Mouse (Mus musculus) ES-E14 (cell line): ENCODE data around the gene Ccnk. TPM values are rescaled to one million over a fixed set of nuclear protein-coding genes. Genes with fewer than 3 reads are reported as not detected.

Experiments
- DNase-seq: peaks from one replicate; pipeline ENCODE4 v3.0.0-alpha.2; 2013; ENCODE audit warnings: low read depth, low spot score
- H3K27ac ChIP-seq: 2 replicates; pipeline ENCODE4 v1.5.1; 2012; ENCODE audit warnings: low read depth, mild to moderate bottlenecking, low read length, moderate library complexity, mixed read lengths; ENCODE audit not compliant: poor library complexity, insufficient read depth, severe bottlenecking
- H3K36me3 ChIP-seq: 2 replicates; pipeline ENCODE4 v1.6.1; 2012; ENCODE audit warnings: mild to moderate bottlenecking, low read length, moderate library complexity, mixed read lengths; ENCODE audit not compliant: control insufficient read depth, poor library complexity, insufficient read depth, severe bottlenecking
- H3K4me1 ChIP-seq, 2 experiments: fragments of 150-350 bp in 1 of 2; sonication (generic) in 1 of 2; 2 replicates each; pipeline ENCODE4 v1.6.1; 2012; ENCODE audit warnings: low read length in 2 of 2, mild to moderate bottlenecking in 1 of 2, mixed read lengths in 1 of 2; ENCODE audit not compliant: control insufficient read depth in 2 of 2, insufficient read depth in 2 of 2, poor library complexity in 1 of 2
- H3K4me3 ChIP-seq, 2 experiments: fragments of 150-350 bp in 1 of 2; sonication (generic) in 1 of 2; 2 replicates each; pipeline ENCODE4 v1.5.1; 2012; ENCODE audit warnings: low read length in 2 of 2, low read depth in 1 of 2, mild to moderate bottlenecking in 1 of 2, mixed read lengths in 1 of 2; ENCODE audit not compliant: insufficient read depth in 1 of 2, poor library complexity in 1 of 2, severe bottlenecking in 1 of 2
- H3K9ac ChIP-seq: 2 replicates; pipeline ENCODE4 v1.6.1; 2012; ENCODE audit warnings: low read depth, mild to moderate bottlenecking, low read length, mixed read lengths; ENCODE audit not compliant: poor library complexity, insufficient read depth, severe bottlenecking
- H3K9me3 ChIP-seq: fragments of 150-350 bp; sonication (generic); 2 replicates; pipeline ENCODE4 v1.6.1; 2012; ENCODE audit warnings: low read depth, mild to moderate bottlenecking, low read length; ENCODE audit not compliant: control insufficient read depth, insufficient read depth
- CHD2 ChIP-seq: IDR thresholded peaks from 2 replicates; pipeline ENCODE4 v1.6.1; 2014; ENCODE audit warnings: mild to moderate bottlenecking, low read depth, low read length, inconsistent platforms
- HCFC1 ChIP-seq: IDR thresholded peaks from 2 replicates; pipeline ENCODE4 v1.6.1; 2012; ENCODE audit warnings: low read length, inconsistent platforms, borderline replicate concordance; ENCODE audit not compliant: insufficient read depth
- MAFK ChIP-seq: IDR thresholded peaks from 2 replicates; pipeline ENCODE4 v1.6.1; 2014; ENCODE audit warnings: mild to moderate bottlenecking, low read depth, low read length, inconsistent platforms; ENCODE audit not compliant: insufficient read depth
- ZC3H11A ChIP-seq: IDR thresholded peaks from 2 replicates; pipeline ENCODE4 v1.6.1; 2012; ENCODE audit warnings: low read depth, mild to moderate bottlenecking, inconsistent platforms, low read length, borderline replicate concordance
- ZNF384 ChIP-seq: IDR thresholded peaks from 2 replicates; pipeline ENCODE4 v1.6.1; 2012; ENCODE audit warnings: low read depth, low read length, inconsistent platforms
- in situ Hi-C, 2 experiments: fragments of 600-800 bp; cut with MboI; formaldehyde crosslinking; loops; one replicate each; pipeline ENCODE4 v1.15.1; 2025; ENCODE audit warnings: low sequenced_read_pairs in 2 of 2, inconsistent platforms in 1 of 2; ENCODE audit not compliant: unreplicated experiment in 2 of 2
- total RNA-seq: library from RNA; depleted of rRNA; stranded (reverse); fragments of 300-350 nt; gene quantifications from 2 replicates; pipeline ENCODE4 v1.2.3, GENCODE M21; 2012

Gene Ccnk
- total RNA-seq, 1 experiment, result 14.5 TPM

DNA sequence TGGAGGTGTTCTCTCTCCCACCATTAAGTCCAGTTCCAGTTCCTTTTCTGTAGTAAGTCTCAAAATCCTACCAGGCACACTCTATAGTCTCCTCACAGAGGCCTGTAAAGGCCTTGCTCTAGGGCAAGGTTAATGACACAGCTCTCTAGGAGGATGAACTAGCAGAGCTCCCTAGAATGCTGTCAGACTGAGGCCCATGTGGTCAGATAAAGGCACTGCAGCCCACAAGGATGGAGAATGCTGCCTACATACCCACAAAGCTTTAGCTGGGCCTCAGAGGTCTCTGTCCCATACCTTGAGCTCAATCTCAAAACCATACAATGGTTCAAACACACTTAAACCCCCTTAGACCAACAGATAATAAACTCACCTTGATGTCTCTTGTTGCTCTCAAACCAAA, 19.5 kb upstream of the Ccnk start:
- Histone ChIP-seq H3K4me3 (no peak overlapping the region), H3K4me1 (no peaks in the 10 kb centered on the region), H3K9ac (no peak overlapping the region), H3K9me3 (no peaks in the 10 kb centered on the region), H3K27ac (no peak overlapping the region), H3K36me3 (peaks cover 9% of the 10 kb centered on the region)
- TF ChIP-seq ZNF384 (no peak), ZC3H11A (no peak), MAFK (no peak), CHD2 (no peak), HCFC1 (no peak)
- in situ Hi-C loops, result no loop called here
- DNase-seq, result no peak

DNA sequence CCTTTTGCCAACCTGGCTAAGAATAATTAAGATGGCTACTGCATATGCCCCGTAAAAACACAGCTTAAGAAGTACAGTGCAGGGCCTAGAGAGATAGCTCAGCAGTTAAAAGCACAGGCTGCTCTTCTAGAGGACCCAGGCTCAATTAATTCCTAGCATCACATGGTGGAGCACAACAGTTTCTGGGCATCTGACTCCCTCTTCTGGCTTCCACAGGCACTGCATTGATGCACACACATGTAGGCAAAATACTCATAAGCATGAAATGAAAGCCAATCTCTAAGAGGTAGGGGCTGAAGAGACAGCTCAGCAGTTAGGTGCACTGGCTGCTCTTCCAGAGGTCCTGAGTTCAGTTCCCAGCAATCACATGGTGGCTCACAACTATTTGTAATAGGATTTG, 17.3 kb upstream of the Ccnk start:
- in situ Hi-C loops, result no loop called here
- H3K4me1 ChIP-seq, result no peaks in the 10 kb centered on the region
- TF ChIP-seq HCFC1, result no peak
- no peak overlapping the region for H3K9ac ChIP-seq
- H3K36me3 ChIP-seq, result peaks cover 5% of the 10 kb centered on the region
- no peak overlapping the region for H3K27ac ChIP-seq
- DNase-seq, result no peak
- no peak overlapping the region for H3K4me3 ChIP-seq
- no peaks in the 10 kb centered on the region for H3K9me3 ChIP-seq

DNA sequence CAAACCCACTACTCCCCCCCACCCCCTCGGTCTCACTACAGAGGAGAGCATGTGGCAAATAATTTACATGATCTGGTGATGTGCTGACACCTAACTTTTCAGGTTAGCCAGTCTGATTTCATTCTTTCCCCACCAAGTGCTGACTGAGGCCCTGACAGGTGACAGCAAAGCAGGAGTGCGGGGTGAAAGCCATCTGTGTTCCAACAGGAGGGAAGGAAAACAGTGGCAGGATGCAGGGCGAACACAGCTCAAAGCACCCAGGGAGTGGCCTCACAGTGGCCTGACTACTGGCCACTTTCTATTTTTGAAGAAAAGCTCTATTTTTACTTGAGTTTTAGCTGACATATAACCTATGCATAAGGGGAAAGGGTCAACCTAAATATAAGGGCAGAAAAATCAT, 15.7 kb upstream of the Ccnk start:
- TF ChIP-seq CHD2 (no peak), ZNF384 (no peak), HCFC1 (no peak), MAFK (no peak), ZC3H11A (no peak)

DNA sequence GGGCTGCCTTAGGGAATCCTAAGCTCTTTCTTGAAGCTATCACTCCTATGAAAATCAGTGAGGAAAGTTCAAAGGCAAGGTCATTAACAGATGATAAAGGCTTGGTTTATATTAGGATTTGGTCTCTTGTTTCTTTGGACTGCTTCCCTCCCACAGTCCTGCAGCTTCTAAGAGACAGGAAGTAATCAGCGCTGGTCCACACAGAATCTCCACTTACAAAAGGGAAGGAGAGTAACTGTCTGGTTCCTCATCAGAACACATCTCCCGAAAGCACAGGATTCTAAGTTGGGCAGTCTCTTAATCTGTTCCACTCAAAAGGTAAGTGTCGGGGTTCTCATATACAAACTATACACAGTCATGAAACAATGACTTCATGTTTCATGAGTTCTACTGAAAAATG, 10.5 kb upstream of the Ccnk start:
- TF ChIP-seq HCFC1, result no peak
- TF ChIP-seq ZNF384, result no peak
- no peak overlapping the region for H3K9ac ChIP-seq
- in situ Hi-C loops, result no loop called here

More for the DNA sequence above, 15.7 kb upstream of the Ccnk start:
- no peak overlapping the region for H3K4me3 ChIP-seq
- H3K36me3 ChIP-seq, result peaks cover 2% of the 10 kb centered on the region; the same call in 1 of the 2 replicates
- no peak overlapping the region for H3K9ac ChIP-seq
- in situ Hi-C loops, result no loop called here
- no peaks in the 10 kb centered on the region for H3K9me3 ChIP-seq
- DNase-seq, result no peak
- no peak overlapping the region for H3K27ac ChIP-seq
- H3K4me1 ChIP-seq, result no peaks in the 10 kb centered on the region

DNA sequence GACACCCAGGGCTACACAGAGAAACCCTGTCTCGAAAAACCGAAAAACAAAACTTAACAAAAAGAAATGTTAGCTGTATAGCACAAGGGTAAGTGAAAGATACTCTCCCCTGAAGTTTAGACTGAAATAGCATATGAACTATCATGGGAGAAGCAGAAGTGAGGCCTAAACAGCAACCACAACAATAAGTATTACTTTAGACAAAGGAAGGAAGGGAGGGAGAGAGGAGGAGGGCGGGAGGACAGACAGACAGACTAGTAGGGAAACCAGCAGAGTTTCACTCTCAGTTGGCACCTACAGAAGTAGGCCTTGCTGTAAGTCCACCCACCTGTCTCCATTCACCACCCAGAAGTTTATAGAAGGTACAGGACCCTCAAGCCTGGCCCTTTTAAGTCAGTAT, 8.9 kb upstream of the Ccnk start:
- H3K9ac ChIP-seq, result no peak overlapping the region
- no peaks in the 10 kb centered on the region for H3K36me3 ChIP-seq
- no peak overlapping the region for H3K27ac ChIP-seq
- H3K4me3 ChIP-seq, result no peak overlapping the region
- H3K4me1 ChIP-seq, result no peaks in the 10 kb centered on the region
- H3K9me3 ChIP-seq, result no peaks in the 10 kb centered on the region
- TF ChIP-seq ZNF384, result no peak
- no peak for TF ChIP-seq CHD2
- TF ChIP-seq MAFK, result no peak
- TF ChIP-seq HCFC1, result no peak
- no peak for TF ChIP-seq ZC3H11A
- DNase-seq, result no peak
- in situ Hi-C loops, result no loop called here

More for the DNA sequence above, 10.5 kb upstream of the Ccnk start:
- H3K36me3 ChIP-seq, result peaks cover 2% of the 10 kb centered on the region; the same call in 1 of the 2 replicates
- H3K27ac ChIP-seq, result no peak overlapping the region
- H3K4me1 ChIP-seq, result no peaks in the 10 kb centered on the region
- no peak overlapping the region for H3K4me3 ChIP-seq
- no peak for DNase-seq
- no peaks in the 10 kb centered on the region for H3K9me3 ChIP-seq
